Mouse (Mus musculus) NIH3T3 (cell line): ENCODE measurements around the gene Ptprg.

Source experiments
- DNase-seq: peaks from one replicate; pipeline ENCODE4 v3.0.0-alpha.2; 2012; ENCODE audit warnings: low read depth

The Ptprg gene

GRCm38 (mm10) chr14:11553273-11553665 is at the start of gene Ptprg:
Ptprg (plus strand) TSS chr14:11553532.
- DNase-seq = peak; percentile 94

GRCm38 (mm10) chr14:11503803-11504365 is 49.4 kb upstream of the Ptprg start:
- DNase-seq = no peak

GRCm38 (mm10) chr14:11510173-11510572 is 43.2 kb upstream of the Ptprg start:
- DNase-seq = no peak

- DNase-seq = no peak
These were observed 34.2 kb upstream of the Ptprg start for GRCm38 (mm10) chr14:11519171-11519570.

- no peak for DNase-seq
These were observed 30.3 kb upstream of the Ptprg start for GRCm38 (mm10) chr14:11523052-11523451.

- DNase-seq = no peak
These were observed 23.7 kb upstream of the Ptprg start for GRCm38 (mm10) chr14:11529591-11529990.

GRCm38 (mm10) chr14:11534456-11534855 is 18.9 kb upstream of the Ptprg start:
- no peak for DNase-seq

- DNase-seq = no peak
These were observed 17.2 kb upstream of the Ptprg start for GRCm38 (mm10) chr14:11536121-11536520.

- DNase-seq = no peak
These were observed 1.4 kb upstream of the Ptprg start for GRCm38 (mm10) chr14:11551892-11552291.

GRCm38 (mm10) chr14:11552521-11553272 is 635 bp upstream of the Ptprg start:
- peak; percentile 21 for DNase-seq

GRCm38 (mm10) chr14:11553679-11554305 is 460 bp downstream of the Ptprg start:
- no peak for DNase-seq

- peak; percentile 38 for DNase-seq
These were observed 1.1 kb downstream of the Ptprg start for GRCm38 (mm10) chr14:11554306-11555041.

- peak; percentile 9 for DNase-seq
These were observed 1.7 kb downstream of the Ptprg start for GRCm38 (mm10) chr14:11555061-11555501.

GRCm38 (mm10) chr14:11555521-11556355 is 2.4 kb downstream of the Ptprg start:
- DNase-seq = peak; percentile 20

- DNase-seq = peak; percentile 63
These were observed 3.2 kb downstream of the Ptprg start for GRCm38 (mm10) chr14:11556356-11557130.

- DNase-seq = no peak
These were observed 5.2 kb downstream of the Ptprg start for GRCm38 (mm10) chr14:11558496-11558895.

- DNase-seq = no peak
These were observed 7.4 kb downstream of the Ptprg start for GRCm38 (mm10) chr14:11560641-11561232.

- no peak for DNase-seq
These were observed 8.1 kb downstream of the Ptprg start for GRCm38 (mm10) chr14:11561397-11561796.

GRCm38 (mm10) chr14:11562870-11563269 is 9.5 kb downstream of the Ptprg start:
- no peak for DNase-seq

- no peak for DNase-seq
These were observed 10.3 kb downstream of the Ptprg start for GRCm38 (mm10) chr14:11563656-11564055.
